Mouse (Mus musculus) stomach, postnatal 0 days (tissue): ENCODE data around the gene Scnn1b.

ENCODE experiments used
- CTCF ChIP-seq: IDR thresholded peaks from 2 replicates; pipeline ENCODE4 v1.5.1; 2016; ENCODE audit warnings: antibody characterized with exemption, low read depth, mild to moderate bottlenecking, moderate library complexity
- EP300 ChIP-seq: optimal IDR thresholded peaks from 2 replicates; pipeline ENCODE3; 2016; ENCODE audit warnings: antibody characterized with exemption

DNA sequence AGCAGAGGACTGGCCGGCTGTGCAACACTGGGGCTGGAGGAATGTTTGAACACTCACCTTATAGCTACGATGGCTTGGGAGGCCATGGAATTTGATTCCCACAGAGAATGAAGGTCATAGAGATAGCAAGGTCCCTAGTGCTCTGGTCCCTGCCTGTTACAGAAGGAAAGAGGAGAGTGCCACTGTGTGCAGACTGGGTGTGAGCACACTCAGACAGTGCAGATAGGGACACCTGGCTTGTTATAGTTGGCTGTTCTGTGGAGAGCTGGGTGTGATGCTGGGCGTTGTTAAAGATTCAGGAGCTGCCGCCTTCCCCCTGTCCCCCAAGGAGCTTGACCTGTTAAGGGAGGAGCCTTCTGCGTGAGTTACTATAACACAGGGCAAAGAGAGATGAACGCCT, 31.9 kb downstream of the Scnn1b start:
- TF ChIP-seq CTCF (no peak), EP300 (no peak)
